Mouse (Mus musculus) heart, adult 2 months (tissue): Measurements from ENCODE around the gene Yif1b. TPM values are rescaled to one million over a fixed set of nuclear protein-coding genes. Genes with fewer than 3 reads are reported as not detected.
A peak's percentile ranks its signal among the peaks of the same experiment; 100 is the strongest.
"Not testable (repeated sequence)": the region's sequence is repeated elsewhere in the genome, so short reads cannot be mapped to it uniquely, and the experiment has no call there.

ENCODE experiments used
- DNase-seq, 2 experiments: peaks; one replicate each; pipeline ENCODE4 v3.0.0; 2021
- H3K27ac ChIP-seq: fragments of 200-600 bp; 2 replicates; pipeline ENCODE4 v1.8.1; 2022
- H3K27me3 ChIP-seq: fragments of 200-500 bp; 2 replicates; pipeline ENCODE4 v1.6.1; 2012; ENCODE audit warnings: mild to moderate bottlenecking, low read length, inconsistent platforms, mixed read lengths; ENCODE audit not compliant: control insufficient read depth, insufficient read depth
- H3K36me3 ChIP-seq: fragments of 200-500 bp; 2 replicates; pipeline ENCODE4 v1.6.1; 2012; ENCODE audit warnings: low read length, inconsistent platforms; ENCODE audit not compliant: control insufficient read depth, insufficient read depth
- H3K4me1 ChIP-seq: fragments of 200-500 bp; 2 replicates; pipeline ENCODE4 v1.6.1; 2011; ENCODE audit warnings: low read length; ENCODE audit not compliant: control insufficient read depth, insufficient read depth
- H3K4me3 ChIP-seq: fragments of 200-600 bp; 2 replicates; pipeline ENCODE4 v1.8.1; 2022
- H3K79me2 ChIP-seq: fragments of 200-500 bp; replicated peaks from 2 replicates; pipeline ENCODE4 v1.6.1; 2012; ENCODE audit warnings: mild to moderate bottlenecking, inconsistent platforms, low read length, moderate library complexity, mixed read lengths; ENCODE audit not compliant: control insufficient read depth, insufficient read depth
- H3K9ac ChIP-seq: fragments of 200-500 bp; 2 replicates; pipeline ENCODE4 v1.6.1; 2012; ENCODE audit warnings: low read depth, mild to moderate bottlenecking, control low read depth, inconsistent platforms, low read length, mixed read lengths
- CTCF ChIP-seq: fragments of 200-600 bp; IDR thresholded peaks from 2 replicates; pipeline ENCODE4 v1.8.1; 2022; ENCODE audit warnings: antibody characterized with exemption, mild to moderate bottlenecking, moderate library complexity
- EP300 ChIP-seq: fragments of 200-500 bp; IDR thresholded peaks from 2 replicates; pipeline ENCODE4 v1.6.1; 2011; ENCODE audit warnings: low read depth, low read length, control low read depth; ENCODE audit not compliant: insufficient read depth
- POLR2A ChIP-seq: fragments of 200-500 bp; IDR thresholded peaks from 2 replicates; pipeline ENCODE4 v1.6.1; 2011; ENCODE audit warnings: mild to moderate bottlenecking, low read depth, low read length, control low read depth; ENCODE audit not compliant: insufficient read depth
- WGBS: fragments of 180-500 bp; shearing (Covaris S2); methylation state at CpG from one replicate; pipeline ENCODE4 v1.1.7; 2018; 5-methylcytosine and 5-hydroxymethylcytosine counted together
- intact Hi-C: fragments of 180-260 bp; cut with DNase I; formaldehyde crosslinking; loops from one replicate; pipeline ENCODE4 v1.15.1; 2025
- polyA plus RNA-seq: library from polyadenylated mRNA; depleted of rRNA; stranded (reverse); fragments of >200 nt; gene quantifications from 2 replicates; pipeline ENCODE4 v1.2.3, GENCODE M21; 2012
- total RNA-seq, 2 experiments: library from RNA; stranded (reverse); gene quantifications; 2 replicates each; pipeline ENCODE4 v1.2.3; 2021

Gene Yif1b
- total and polyA plus RNA-seq, 3 experiments: 63.6 to 138 (median 74.6) TPM

DNA sequence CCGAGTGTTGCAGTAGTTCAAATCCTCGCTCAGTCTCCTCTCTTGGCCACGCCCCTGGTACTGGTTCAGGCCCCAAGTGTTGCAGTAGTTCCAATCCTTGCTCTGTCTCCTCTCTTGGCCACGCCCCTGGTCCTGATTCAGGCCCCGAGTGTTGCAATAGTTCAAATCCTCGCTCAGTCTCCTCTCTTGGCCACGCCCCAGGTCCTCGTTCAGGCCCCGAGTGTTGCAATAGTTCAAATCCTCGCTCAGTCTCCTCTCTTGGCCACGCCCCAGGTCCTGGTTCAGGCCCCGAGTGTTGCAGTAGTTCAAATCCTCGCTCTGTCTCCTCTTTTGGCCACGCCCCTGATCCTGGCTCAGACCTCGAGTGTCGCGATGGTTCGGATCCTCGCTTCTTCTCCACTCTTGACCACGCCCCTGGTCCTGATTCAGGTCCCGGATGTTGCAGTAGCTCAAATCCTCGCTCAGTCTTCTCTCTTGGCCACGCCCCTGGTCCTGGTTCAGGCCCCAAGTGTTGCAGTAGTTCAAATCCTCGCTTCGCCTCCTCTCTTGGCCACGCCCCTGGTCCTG, 25.8 kb upstream of the Yif1b start:
- H3K27ac ChIP-seq: peak overlapping the region; percentile 84
- peak in 1 of 2 experiments; percentile 12 for DNase-seq
- H3K79me2 ChIP-seq: no peaks in the 10 kb centered on the region
- no peak overlapping the region for H3K9ac ChIP-seq
- intact Hi-C loops: no loop called here
- 34% methylated on average over 26 of the region's 26 CpGs for WGBS
- H3K4me1 ChIP-seq: no peaks in the 10 kb centered on the region
- TF ChIP-seq EP300 (no peak), POLR2A (no peak), CTCF (no peak)
- H3K4me3 ChIP-seq: peak overlapping the region; percentile 44
- no peaks in the 10 kb centered on the region for H3K36me3 ChIP-seq
- H3K27me3 ChIP-seq: no peaks in the 10 kb centered on the region

DNA sequence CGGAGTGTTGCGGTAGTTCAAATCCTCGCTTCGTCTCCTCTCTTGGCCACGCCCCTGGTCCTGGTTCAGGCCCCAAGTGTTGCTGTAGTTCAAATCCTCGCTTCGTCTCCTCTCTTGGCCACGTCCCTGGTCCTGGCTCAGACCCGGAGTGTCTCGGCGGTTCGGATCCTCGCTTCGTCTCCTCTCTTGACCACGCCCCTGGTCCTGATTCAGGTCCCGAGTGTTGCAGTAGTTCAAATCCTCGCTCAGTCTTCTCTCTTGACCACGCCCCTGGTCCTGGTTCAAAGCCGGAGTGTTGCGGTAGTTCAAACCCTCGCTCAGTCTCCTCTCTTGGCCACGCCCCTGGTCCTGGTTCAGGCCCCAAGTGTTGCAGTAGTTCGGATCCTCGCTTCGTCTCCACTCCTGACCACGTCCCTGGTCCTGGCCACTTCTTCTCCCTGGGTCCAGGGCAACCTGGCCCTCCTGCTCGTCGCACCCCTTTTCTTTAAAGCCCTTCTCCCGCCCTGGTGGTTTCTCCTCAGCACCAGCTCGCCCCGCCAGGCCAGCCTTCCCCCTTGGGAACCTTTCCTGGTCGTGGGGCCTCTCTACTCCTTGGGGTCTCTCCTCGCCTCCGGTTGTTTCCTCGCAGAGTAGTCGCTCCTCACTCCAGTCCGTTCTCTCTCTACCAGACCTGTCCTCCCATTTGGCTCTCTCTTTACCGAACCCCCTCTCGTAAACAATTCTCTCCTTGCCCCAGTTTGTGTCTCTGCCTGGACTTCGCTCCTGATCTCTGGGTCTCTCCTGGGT, 25.2 kb upstream of the Yif1b start:
- intact Hi-C loops, DNase-seq, H3K27ac ChIP-seq, H3K79me2 ChIP-seq, H3K36me3 ChIP-seq, H3K4me3 ChIP-seq, H3K4me1 ChIP-seq, H3K27me3 ChIP-seq, H3K9ac ChIP-seq: not testable (repeated sequence)
- WGBS: 38% methylated on average over 40 of the region's 40 CpGs

DNA sequence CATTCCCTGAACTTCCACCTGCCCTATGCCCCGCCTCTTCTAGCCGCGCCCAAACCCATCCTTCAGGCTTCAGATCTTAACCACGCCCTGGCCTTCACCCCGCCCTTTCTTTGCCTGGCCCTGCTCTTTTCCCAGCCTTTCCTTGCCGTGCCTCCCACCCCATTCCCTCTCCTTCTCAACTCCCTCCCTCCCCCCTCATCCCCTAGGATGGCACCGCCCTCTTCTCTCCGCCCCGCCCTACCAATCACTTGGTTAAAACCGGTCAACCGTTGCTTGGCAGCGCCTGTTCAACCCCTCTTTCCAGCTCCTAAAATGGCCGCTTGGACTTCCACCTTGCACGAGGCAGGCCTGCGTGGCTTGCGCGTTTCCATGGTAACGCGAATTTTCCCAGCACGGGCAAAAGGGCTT, 24.4 kb upstream of the Yif1b start, which contains the start of gene Catsperg1:
Catsperg1 (minus strand) TSS at position 361 of the 408 bp plus-strand sequence.
- no peak for TF ChIP-seq EP300
- no peak for TF ChIP-seq CTCF
- Histone ChIP-seq H3K79me2 (no peaks in the 10 kb centered on the region), H3K27ac (no peak within 1 kb of the TSS), H3K4me1 (no peaks in the 10 kb centered on the region), H3K27me3 (no peaks in the 10 kb centered on the region), H3K4me3 (no peak within 1 kb of the TSS), H3K9ac (no peak within 1 kb of the TSS), H3K36me3 (no peaks in the 10 kb centered on the region)
- intact Hi-C loops: no loop called here
- 19% methylated on average over 20 of the region's 20 CpGs for WGBS
- DNase-seq: no peak

DNA sequence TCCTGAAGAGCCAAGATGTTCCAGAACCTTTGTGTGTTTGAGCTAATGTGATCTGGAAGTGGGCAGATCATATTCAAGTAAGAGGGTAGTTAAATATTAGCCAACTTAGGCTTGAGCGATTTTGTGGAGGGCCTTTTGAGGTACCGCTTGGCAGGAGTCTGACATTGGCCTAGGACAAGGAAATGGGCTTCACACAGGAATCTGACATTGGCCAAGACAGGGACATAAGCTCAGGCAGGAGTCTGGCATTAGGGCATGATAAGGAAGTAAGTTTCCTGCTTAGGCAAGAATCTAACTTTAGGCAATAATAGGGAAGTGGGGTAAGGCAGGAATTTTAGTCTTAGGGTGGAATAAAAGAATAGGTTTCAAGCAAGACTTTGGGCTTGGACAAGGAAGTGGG, 23.9 kb upstream of the Yif1b start:
- H3K79me2 ChIP-seq: no peaks in the 10 kb centered on the region
- no peak overlapping the region for H3K27ac ChIP-seq
- no peaks in the 10 kb centered on the region for H3K36me3 ChIP-seq
- DNase-seq: no peak
- no peak for TF ChIP-seq CTCF
- no peak for TF ChIP-seq POLR2A
- TF ChIP-seq EP300: no peak
- H3K4me3 ChIP-seq: no peak overlapping the region
- intact Hi-C loops: no loop called here
- H3K4me1 ChIP-seq: no peaks in the 10 kb centered on the region
- no peaks in the 10 kb centered on the region for H3K27me3 ChIP-seq
- 75% methylated on average over 2 of the region's 2 CpGs for WGBS
- H3K9ac ChIP-seq: no peak overlapping the region

DNA sequence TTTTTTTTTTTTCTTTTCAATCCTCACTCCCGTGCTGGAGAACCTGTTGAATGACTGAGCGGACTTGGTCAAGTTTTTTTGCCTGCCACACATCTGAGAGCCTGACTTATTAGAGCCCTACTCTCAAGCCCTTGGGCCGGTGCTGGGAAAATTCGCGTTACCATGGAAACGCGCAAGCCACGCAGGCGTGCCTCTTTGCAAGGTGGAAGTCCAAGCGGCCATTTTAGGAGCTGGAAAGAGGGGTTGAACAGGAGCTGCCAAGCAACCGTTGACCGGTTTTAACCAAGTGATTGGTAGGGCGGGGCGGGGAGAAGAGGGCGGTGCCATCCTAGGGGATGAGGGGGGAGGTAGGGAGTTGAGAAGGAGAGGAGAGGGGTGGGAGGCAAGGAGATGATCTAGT, 23.3 kb upstream of the Yif1b start:
- no peaks in the 10 kb centered on the region for H3K27me3 ChIP-seq
- no peak overlapping the region for H3K4me3 ChIP-seq
- DNase-seq: no peak
- TF ChIP-seq POLR2A (no peak), EP300 (no peak), CTCF (no peak)
- H3K27ac ChIP-seq: no peak overlapping the region
- no peaks in the 10 kb centered on the region for H3K4me1 ChIP-seq
- intact Hi-C loops: no loop called here
- WGBS: 60% methylated on average over 15 of the region's 15 CpGs
- H3K36me3 ChIP-seq: no peaks in the 10 kb centered on the region
- H3K79me2 ChIP-seq: no peaks in the 10 kb centered on the region
- no peak overlapping the region for H3K9ac ChIP-seq

DNA sequence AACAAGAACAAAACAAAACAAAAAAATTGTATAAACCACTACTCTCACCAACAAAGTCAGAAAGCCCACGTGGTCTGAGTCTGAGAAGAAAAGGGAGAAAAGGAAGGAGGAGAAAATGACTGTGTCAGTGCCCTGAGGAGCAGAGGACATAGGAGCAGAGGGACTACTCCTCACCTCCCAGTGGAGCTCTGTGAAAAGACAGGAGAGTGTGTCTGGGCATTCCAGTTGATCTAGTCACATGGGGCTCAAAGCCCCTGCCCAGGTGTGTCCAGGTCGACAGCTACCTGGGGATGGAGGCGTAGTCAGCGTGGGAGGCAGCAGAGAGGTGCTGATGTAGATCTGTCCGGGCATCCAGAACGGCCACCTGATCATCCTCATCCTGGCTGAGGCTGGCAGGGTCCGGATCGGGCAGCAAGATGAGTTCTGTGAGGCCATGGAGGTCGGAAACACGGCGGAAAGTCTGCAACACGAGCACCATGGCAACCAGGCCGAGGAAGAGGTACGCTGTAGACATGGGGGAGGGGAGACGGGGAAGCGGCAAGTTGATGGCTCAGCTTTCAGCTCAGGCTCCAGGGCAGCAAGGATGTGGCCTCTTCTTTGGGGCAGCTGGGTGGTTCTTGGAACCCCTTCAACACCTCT, 13.3 kb upstream of the Yif1b start:
- Histone ChIP-seq H3K4me1 (no peaks in the 10 kb centered on the region; the same call in 1 of the 2 replicates), H3K4me3 (no peak overlapping the region), H3K27ac (no peak overlapping the region), H3K27me3 (no peaks in the 10 kb centered on the region), H3K9ac (no peak overlapping the region), H3K79me2 (no peaks in the 10 kb centered on the region), H3K36me3 (no peaks in the 10 kb centered on the region)
- no peak for TF ChIP-seq EP300
- no peak for TF ChIP-seq POLR2A
- no peak for TF ChIP-seq CTCF
- WGBS: 50% methylated on average over 16 of the region's 16 CpGs
- DNase-seq: no peak
- intact Hi-C loops: no loop called here
